Mouse (Mus musculus) monocyte, adult 59 days (primary cell): Measurements from ENCODE around the gene Mettl1. TPM values are rescaled to one million over a fixed set of nuclear protein-coding genes. Genes with fewer than 3 reads are reported as not detected.

Experiments used
- total RNA-seq, 2 experiments: library from RNA; stranded (reverse); gene quantifications; one replicate each; pipeline ENCODE4 v1.2.4; 2023

Mettl1 gene
- total RNA-seq, result 1 to 10 TPM; 4.2 to 7.2 TPM

DNA sequence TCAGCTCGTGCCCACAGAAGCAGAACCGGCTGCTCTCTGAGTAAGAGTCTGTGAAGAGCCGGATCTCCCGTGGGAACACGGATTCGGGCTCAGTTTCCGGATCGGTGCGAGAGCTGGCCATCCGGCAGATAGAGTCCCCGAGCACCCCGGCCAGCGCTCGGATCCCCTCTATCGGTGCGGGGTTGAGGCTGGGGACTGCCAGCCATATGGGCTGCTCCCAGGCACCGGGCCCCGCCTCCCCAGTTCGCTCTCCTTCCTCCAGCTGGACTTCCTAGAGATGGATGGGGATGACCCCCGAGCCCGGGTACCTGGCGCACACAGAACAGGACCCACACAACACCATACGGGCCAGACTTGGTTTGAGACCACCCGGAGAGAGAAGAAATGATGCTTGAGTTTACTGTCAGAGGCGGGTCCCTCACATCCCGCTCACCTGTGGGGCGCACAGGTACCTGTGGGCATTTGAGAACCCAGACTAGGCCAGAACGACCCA is at the start of gene Mettl1, which contains the start of gene Eef1akmt3:
Mettl1 (plus strand) TSS at position 141 of the 493 bp plus-strand sequence.
Eef1akmt3 (minus strand) TSS at position 240 of the 493 bp plus-strand sequence.

DNA sequence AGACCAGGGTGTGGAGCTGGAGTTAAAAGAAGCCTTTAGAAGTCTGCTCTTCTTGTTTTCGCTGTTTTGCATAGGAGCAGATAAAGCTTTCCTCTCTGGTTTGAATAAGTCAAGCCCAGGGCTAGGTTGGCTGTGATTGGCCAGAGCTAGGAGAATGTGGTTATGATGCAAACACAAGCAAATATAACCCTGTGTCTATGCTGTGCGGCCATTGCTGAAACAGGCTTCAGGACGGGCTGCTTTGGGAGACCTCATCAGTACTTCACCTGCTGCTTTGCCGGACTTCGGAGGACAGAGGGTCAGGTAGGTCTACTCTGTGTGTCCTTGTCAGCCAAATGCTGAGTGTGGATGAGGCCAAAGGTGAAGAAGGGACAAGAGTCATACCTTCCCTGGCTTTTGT is 40.7 kb upstream of the Mettl1 start, which contains the start of gene Avil:
Avil (plus strand) TSS at position 181 of the 400 bp plus-strand sequence.

DNA sequence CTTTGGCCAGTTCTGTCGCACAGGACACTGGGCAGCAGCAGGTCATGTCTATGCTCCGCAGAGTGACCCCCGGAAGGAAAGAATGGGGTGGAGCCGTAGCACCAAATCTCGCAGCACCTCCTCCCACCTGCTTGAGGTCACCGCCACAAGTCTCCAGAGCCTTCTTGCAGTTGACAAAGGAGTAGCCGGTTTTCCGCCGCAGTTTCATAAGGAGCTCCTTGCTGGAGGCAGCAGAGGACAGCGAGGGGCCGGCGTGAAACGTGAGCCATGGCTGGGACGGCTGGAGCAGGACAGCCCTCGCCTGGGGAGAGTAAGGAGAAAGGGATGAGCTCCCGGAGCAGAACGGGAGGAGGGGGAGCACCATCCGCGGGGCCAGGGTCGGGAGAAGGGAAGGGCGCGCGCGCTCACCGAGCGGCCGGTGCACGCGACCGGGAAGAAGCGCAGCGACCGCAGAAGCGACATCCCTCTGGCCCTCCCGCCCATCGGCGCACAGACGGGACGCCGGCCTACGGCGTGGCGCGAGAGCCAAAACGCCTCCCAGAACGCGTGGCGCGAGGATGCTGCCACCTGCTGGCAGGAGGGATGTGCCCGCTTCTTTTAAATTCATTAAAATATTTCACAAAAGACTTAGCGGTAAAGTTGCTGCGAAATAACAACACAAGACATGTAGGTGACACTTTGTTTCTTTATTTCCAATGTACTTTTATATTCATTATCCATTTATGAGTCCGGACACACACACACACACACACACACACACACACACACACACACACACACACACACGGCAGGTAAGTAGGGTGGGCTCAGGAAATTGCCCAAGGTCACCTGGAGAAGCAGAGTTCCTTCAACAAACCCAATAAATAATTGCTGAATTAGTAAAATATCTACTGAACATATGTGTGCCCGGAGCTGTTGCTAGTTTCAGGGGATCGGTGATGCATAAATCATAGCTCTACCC is 10.6 kb upstream of the Mettl1 start, which contains the start of gene Tsfm:
Tsfm (minus strand) TSS at position 505 of the 961 bp plus-strand sequence.

DNA sequence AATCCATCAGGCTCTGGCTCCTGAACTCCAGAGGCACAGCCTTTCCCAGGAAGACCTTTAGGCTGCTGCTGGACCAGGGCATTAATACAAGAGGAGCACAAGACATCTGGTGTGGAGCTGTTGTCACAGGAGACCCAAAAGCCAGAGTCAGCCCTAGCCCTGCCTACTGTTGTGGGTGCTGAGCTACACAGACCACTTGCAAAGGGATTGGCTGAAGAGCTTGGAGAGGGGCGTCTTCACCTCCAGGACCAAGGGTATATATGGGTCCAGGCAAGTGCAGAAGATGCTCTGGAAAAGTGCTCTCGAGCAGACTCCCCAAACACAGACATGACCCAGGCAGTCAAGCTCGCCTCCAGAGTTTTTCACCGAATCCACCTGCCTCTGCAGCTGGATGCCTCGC is 6.7 kb downstream of the Mettl1 start, which contains the start of gene Cyp27b1:
Cyp27b1 (plus strand) TSS at position 297 of the 400 bp plus-strand sequence.

DNA sequence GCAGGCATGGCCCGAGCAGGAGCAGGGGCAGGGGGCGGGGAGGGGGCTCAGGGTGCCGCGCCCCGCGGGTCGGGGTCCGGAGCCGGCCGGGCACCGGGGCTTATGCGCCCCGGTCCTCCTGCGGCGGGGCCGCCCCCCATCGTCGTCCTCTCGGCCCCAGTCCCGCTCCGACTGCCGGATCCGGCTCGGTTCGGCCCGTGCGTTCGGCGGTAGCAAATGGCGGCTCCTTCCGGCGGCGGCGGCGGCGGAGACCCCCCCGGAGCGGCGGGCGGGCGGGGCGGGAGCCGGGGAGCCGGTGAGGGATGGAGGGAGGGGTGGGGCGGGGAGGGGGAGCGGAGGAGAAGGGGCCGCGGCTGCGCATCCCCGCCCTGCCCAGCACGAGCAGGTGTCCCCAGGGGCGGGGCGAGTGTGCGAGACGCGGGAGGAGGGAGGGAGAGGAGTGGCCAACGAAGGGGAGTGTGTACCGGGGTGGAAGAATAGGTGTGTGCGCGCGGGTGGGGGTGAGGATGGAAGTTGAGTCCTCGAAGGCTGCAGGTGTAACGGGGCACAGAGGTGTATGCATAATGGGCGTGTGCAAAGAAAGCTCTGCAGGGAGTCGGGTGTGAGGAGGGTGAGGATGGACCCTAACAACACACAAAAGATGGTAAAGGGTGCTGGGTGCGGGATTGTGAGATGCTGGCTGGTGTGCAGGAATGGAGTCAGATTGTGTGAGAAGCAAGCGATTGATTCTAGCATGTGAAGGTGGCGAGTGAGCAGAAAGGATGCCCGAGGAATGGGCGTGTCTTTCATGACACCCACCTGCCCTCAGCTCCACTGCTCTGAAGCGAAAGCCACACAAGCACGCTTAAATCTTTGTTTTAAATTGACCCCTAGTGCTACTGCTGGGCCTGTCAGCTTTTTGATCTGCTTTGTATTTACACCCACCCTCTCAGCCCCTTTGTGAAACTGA is 19.0 kb downstream of the Mettl1 start, which contains the start of gene March9:
March9 (minus strand) TSS at position 217 of the 949 bp plus-strand sequence.

DNA sequence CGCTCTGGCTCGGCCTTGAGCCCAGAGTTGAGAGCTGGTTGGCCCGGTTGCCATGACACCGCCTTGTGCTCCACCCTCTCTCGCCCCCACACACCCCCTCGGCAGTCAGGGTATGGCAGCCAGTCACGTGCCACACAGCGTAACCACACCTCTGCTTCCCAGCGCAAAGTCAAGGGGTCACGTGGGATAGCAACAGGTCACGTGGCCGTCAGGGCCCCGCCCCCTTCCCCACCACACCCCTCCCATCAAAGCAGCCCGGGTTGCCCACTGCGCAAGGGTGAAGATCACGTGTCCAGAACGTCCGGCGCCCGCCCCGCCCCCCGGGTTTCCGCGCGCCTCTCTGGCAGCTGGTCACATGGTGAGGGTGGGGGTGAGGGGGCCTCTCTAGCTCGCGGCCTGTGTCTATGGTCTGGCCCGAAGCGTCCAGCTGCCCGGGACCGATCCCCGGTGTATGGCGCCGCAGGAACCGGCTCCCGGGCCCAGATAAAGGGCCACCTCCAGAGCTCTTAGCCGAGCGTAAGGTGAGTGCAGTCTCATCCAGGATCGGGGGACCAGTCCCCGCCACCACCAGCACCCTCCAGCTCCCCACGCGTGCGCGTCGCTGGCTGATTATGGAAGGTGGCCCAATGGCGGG is 22.1 kb downstream of the Mettl1 start, which contains the start of gene Cdk4:
Cdk4 (plus strand) TSS at position 296 of the 634 bp plus-strand sequence.

DNA sequence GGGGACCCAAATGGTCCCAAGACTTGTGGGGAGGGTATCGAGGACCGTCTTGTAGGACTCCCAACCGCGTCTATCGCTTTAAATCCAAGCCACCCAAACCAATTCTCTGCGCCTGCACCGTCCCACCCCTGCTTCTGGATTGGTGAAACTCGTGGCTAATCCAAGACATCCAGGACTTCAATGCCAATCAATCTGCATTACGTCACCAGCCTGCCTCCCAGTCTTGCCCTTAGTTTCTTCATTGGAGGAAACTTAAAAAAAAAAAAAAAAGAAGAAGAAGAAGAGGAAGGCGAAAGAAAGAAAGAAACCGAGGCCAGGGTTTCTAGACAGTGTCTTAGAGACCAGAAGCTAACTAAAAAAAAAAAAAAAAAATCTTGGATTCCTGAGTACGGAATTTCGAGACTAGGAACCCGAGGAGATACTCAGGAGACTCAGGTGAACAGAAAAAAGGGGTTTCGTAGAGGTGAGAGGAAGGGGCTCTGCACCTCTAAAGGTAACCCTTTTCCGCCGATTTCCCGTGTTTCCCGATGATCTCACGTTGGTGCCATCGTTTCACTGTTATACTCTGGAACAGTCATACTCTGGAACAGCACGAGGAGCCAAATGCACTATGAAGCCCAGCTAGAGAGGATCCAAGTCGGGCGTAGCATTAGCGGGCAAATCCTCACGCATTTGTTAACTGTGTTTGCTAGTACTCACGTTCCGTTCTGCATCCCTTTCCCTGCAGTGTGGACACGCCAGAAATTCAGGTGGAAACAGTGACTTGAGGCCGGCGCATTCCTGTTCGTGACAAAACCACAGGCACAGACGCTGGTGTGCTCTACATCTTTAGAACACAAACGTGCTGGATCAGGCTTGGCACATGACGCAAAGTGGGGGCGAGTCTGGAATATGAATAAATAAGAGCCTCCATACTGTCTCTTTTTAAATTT is 29.2 kb downstream of the Mettl1 start, which contains the start of gene Tspan31:
Tspan31 (minus strand) TSS at position 75 of the 932 bp plus-strand sequence.

DNA sequence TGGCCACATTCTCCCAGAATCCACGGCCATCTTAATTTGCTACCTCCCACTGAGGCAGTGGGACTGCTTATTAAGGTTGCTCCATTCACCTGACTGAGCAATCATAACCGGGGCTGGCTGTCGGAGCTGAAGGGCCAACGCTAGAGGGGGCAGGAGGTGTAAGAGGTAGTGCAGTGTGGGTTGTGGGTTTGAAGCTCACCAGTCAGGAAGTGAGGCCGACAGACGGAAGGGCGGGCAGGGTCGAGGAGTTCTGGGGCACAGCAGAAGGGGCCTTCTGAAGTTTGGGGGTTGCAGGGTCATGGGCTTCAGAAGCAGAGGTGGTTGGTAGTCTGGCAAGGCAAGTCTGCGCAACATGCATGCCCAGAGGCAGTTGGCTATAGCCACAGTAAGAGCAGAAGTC is 33.9 kb downstream of the Mettl1 start, which contains the start of gene Agap2:
Agap2 (plus strand) TSS at position 205 of the 400 bp plus-strand sequence.

Other genes starting within 250 kb of the Mettl1 start
- 1 to 10 TPM; 4.3 to 5.2 TPM for gene Atp23, start 140.1 kb upstream of the Mettl1 start, total RNA-seq
- gene Ctdsp2, start 62.7 kb upstream of the Mettl1 start, total RNA-seq, result 100 to 1,000 TPM; 124 to 130 TPM
- under 1 TPM; 0.16 to 0.30 TPM for gene Avil, start 40.7 kb upstream of the Mettl1 start, total RNA-seq
- gene Tsfm, start 10.6 kb upstream of the Mettl1 start, total RNA-seq, result 10 to 100 TPM; 12.8 to 15.0 TPM
- gene Eef1akmt3, start 99 bp downstream of the Mettl1 start, total RNA-seq, result under 1 TPM in 1 of 2 experiments, not detected in 1; 0.30 TPM
- gene Cyp27b1, start 6.8 kb downstream of the Mettl1 start, total RNA-seq, result not detected
- under 1 TPM in 1 of 2 experiments, not detected in 1; 0.15 TPM for gene March9, start 18.8 kb downstream of the Mettl1 start, total RNA-seq
- 10 to 100 TPM; 74.8 to 91.0 TPM for gene Cdk4, start 22.1 kb downstream of the Mettl1 start, total RNA-seq
- 10 to 100 TPM; 66.0 to 66.3 TPM for gene Tspan31, start 28.9 kb downstream of the Mettl1 start, total RNA-seq
- gene Agap2, start 33.9 kb downstream of the Mettl1 start, total RNA-seq, result 10 to 100 TPM; 32.9 to 33.7 TPM
- 100 to 1,000 TPM; 136 to 140 TPM for gene Os9, start 79.7 kb downstream of the Mettl1 start, total RNA-seq
- gene B4galnt1, start 123.8 kb downstream of the Mettl1 start, total RNA-seq, result 100 to 1,000 TPM; 257 to 262 TPM
- gene Slc26a10, start 139.2 kb downstream of the Mettl1 start, total RNA-seq, result not detected
- under 1 TPM in 1 of 2 experiments, not detected in 1; 0.55 TPM for gene Arhgef25, start 148.7 kb downstream of the Mettl1 start, total RNA-seq
- gene Dtx3, start 154.3 kb downstream of the Mettl1 start, total RNA-seq, result 10 to 100 TPM; 24.6 to 28.6 TPM
- 10 to 100 TPM; 20.6 to 21.1 TPM for gene Pip4k2c, start 170.2 kb downstream of the Mettl1 start, total RNA-seq
- gene Kif5a, start 221.9 kb downstream of the Mettl1 start, total RNA-seq, result 1 to 10 TPM; 2.4 to 3.3 TPM
- gene Dctn2, start 225.0 kb downstream of the Mettl1 start, total RNA-seq, result 100 to 1,000 TPM; 111 to 113 TPM
- gene Mbd6, start 247.6 kb downstream of the Mettl1 start, total RNA-seq, result 100 to 1,000 TPM; 116 to 118 TPM